Mouse (Mus musculus): ENCODE measurements around the gene Ablim2. TPM values are rescaled to one million over a fixed set of nuclear protein-coding genes. Genes with fewer than 3 reads are reported as not detected.

Ablim2 gene
- polyA plus RNA-seq, 1 experiment from 2014 or later: 3.2 TPM

DNA sequence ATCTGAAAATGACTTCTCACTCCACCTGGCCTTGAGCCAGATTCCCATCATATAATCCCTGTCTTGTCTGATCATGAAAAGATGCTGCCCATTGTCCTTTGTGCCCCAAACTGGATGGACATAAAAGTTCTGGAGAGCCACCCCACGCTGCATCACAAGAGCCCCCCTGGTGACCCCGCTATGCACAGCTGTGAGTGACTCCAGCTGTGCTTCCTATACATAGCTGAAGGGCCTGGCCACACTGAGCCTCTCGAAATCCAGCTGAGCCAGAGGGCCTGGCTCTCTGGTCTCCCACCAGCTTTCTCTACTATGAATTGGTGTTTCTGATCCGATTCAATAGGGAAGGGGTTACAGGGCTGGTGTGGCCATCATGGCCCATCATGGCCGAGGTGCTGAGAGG is 38.5 kb downstream of the Ablim2 start:
- Histone ChIP-seq H3K27ac (ENCODE audit: low read length) (no peak overlapping the region; the same call in 1 of the 2 replicates), H3K9ac (replicated peaks; ENCODE audit: low read depth, low read length) (no peak overlapping the region), H3K4me1 (ENCODE audit: control insufficient read depth, insufficient read depth, low read length) (no peaks in the 10 kb centered on the region), H3K36me3 (ENCODE audit: control insufficient read depth, insufficient read depth, low read length) (no peaks in the 10 kb centered on the region), H3K4me3 (ENCODE audit: low read depth, low read length) (no peak overlapping the region), H3K27me3 (ENCODE audit: control insufficient read depth, insufficient read depth, low read length) (no peaks in the 10 kb centered on the region), H3K9me3 (ENCODE audit: control insufficient read depth, low read depth, low read length) (no peaks in the 10 kb centered on the region), H3K4me2 (replicated peaks; ENCODE audit: low read depth, low read length) (no peak overlapping the region)
- 56% methylated on average over 5 of the region's 5 CpGs for WGBS
- ATAC-seq (ENCODE audit: insufficient number of reproducible peaks, insufficient read depth, low FRiP score, low read depth): no peak

DNA sequence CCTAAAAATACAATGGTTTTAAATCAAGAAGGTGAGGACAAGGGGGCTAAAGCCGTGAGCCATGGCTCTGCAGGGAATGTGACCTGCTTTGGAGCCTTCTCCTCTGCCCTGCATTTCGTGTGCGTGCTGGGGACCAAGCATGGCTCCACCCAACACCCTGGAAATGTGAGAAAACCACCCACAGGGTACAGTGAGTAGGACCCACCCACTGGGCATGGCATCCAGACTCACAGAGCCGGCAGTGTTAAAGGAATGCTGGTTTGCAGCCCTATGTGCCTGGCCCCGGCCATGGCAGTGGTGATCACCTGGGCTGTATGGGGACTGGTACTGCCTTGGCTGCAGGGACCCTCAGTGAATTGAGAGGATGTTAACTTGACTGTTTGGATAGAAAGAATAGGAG is 41.4 kb downstream of the Ablim2 start:
- H3K4me3 ChIP-seq (ENCODE audit: low read depth, low read length): no peak overlapping the region
- no peak overlapping the region for H3K9ac ChIP-seq (replicated peaks; ENCODE audit: low read depth, low read length)
- no peak overlapping the region for H3K4me2 ChIP-seq (replicated peaks; ENCODE audit: low read depth, low read length)
- no peak overlapping the region for H3K27ac ChIP-seq (ENCODE audit: low read length)
- no peaks in the 10 kb centered on the region for H3K4me1 ChIP-seq (ENCODE audit: control insufficient read depth, insufficient read depth, low read length)
- ATAC-seq (ENCODE audit: insufficient number of reproducible peaks, insufficient read depth, low FRiP score, low read depth): no peak
- H3K9me3 ChIP-seq (ENCODE audit: control insufficient read depth, low read depth, low read length): no peaks in the 10 kb centered on the region
- 29% methylated on average over 5 of the region's 5 CpGs for WGBS
- H3K36me3 ChIP-seq (ENCODE audit: control insufficient read depth, insufficient read depth, low read length): no peaks in the 10 kb centered on the region
- H3K27me3 ChIP-seq (ENCODE audit: control insufficient read depth, insufficient read depth, low read length): no peaks in the 10 kb centered on the region

DNA sequence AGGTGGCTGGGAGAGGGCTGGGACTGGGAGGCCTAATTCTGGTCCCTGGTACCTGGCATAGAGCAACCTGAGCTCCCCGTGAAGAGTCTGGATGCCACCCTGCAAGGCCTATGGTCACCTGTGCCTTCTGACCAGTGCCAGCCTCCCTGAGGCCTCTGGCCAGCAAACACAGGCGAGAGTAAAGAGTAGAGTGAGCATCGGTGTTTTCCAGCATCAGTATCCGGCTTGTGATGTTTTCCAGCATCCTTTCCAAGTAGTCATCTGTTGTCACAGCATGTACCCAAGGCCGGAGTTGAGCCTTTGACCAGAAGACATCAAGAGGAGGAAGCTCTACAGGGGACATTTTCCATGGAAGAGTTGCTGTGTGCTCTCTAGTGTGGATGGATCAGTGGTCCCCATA is 45.7 kb downstream of the Ablim2 start:
- no peak overlapping the region for H3K4me3 ChIP-seq (ENCODE audit: low read depth, low read length)
- WGBS: 88% methylated on average over 5 of the region's 5 CpGs

DNA sequence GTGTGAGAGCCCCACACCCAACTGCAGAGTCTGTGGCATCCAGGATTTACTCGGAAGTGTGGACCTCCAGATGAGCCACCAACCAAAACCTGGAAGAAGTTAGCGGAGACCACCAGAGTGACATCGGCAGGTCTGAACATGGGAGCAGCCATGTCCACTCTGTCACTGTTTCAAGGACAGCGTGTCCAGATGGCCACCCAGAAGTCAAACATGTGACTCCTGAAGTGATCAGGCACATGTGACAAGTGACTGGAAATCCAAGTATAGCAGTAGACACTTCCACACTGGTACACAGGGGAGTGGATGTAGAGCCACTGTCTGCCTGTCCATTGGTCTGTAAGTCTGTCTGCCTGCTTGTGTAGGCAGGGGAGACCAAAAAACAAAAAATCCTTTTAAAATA is 47.0 kb downstream of the Ablim2 start:
- Histone ChIP-seq H3K36me3 (ENCODE audit: control insufficient read depth, insufficient read depth, low read length) (no peaks in the 10 kb centered on the region), H3K9ac (replicated peaks; ENCODE audit: low read depth, low read length) (no peak overlapping the region), H3K9me3 (ENCODE audit: control insufficient read depth, low read depth, low read length) (no peaks in the 10 kb centered on the region), H3K27ac (ENCODE audit: low read length) (no peak overlapping the region), H3K4me2 (replicated peaks; ENCODE audit: low read depth, low read length) (no peak overlapping the region), H3K27me3 (ENCODE audit: control insufficient read depth, insufficient read depth, low read length) (no peaks in the 10 kb centered on the region), H3K4me1 (ENCODE audit: control insufficient read depth, insufficient read depth, low read length) (no peaks in the 10 kb centered on the region), H3K4me3 (ENCODE audit: low read depth, low read length) (no peak overlapping the region)
- no peak for ATAC-seq (ENCODE audit: insufficient number of reproducible peaks, insufficient read depth, low FRiP score, low read depth)
- 82% methylated on average over 4 of the region's 4 CpGs for WGBS

More for the DNA sequence above, 45.7 kb downstream of the Ablim2 start:
- no peak overlapping the region for H3K4me2 ChIP-seq (replicated peaks; ENCODE audit: low read depth, low read length)
- no peaks in the 10 kb centered on the region for H3K27me3 ChIP-seq (ENCODE audit: control insufficient read depth, insufficient read depth, low read length)
- no peak overlapping the region for H3K9ac ChIP-seq (replicated peaks; ENCODE audit: low read depth, low read length)
- no peaks in the 10 kb centered on the region for H3K9me3 ChIP-seq (ENCODE audit: control insufficient read depth, low read depth, low read length)
- ATAC-seq (ENCODE audit: insufficient number of reproducible peaks, insufficient read depth, low FRiP score, low read depth): no peak
- no peaks in the 10 kb centered on the region for H3K4me1 ChIP-seq (ENCODE audit: control insufficient read depth, insufficient read depth, low read length)
- H3K27ac ChIP-seq (ENCODE audit: low read length): no peak overlapping the region
- H3K36me3 ChIP-seq (ENCODE audit: control insufficient read depth, insufficient read depth, low read length): no peaks in the 10 kb centered on the region

DNA sequence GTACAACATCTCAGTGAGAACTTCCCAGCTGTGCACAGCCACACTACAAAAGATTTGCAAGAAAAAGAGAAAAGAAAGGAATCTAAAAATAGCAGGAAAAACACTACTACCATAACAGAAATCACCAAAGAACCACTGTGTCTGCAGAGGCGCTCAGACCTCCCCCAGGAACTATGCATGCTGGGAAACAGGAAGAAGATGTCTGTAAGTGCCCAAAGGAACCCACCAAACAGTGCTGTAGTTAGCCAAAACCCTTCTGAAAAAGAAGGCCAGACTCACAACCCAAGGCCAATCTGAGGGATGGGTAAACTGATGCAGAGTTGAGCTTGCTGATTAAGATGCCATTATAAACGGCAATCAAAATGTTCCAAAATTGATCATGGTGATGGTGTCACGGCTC is 47.5 kb downstream of the Ablim2 start:
- no peaks in the 10 kb centered on the region for H3K9me3 ChIP-seq (ENCODE audit: control insufficient read depth, low read depth, low read length)
- no peak for ATAC-seq (ENCODE audit: insufficient number of reproducible peaks, insufficient read depth, low FRiP score, low read depth)
- no peak overlapping the region for H3K4me3 ChIP-seq (ENCODE audit: low read depth, low read length)
- no peaks in the 10 kb centered on the region for H3K36me3 ChIP-seq (ENCODE audit: control insufficient read depth, insufficient read depth, low read length)
- no peak overlapping the region for H3K9ac ChIP-seq (replicated peaks; ENCODE audit: low read depth, low read length)
- no peaks in the 10 kb centered on the region for H3K4me1 ChIP-seq (ENCODE audit: control insufficient read depth, insufficient read depth, low read length)
- no peak overlapping the region for H3K4me2 ChIP-seq (replicated peaks; ENCODE audit: low read depth, low read length)
- H3K27ac ChIP-seq (ENCODE audit: low read length): no peak overlapping the region
- 86% methylated on average over 3 of the region's 3 CpGs for WGBS
- no peaks in the 10 kb centered on the region for H3K27me3 ChIP-seq (ENCODE audit: control insufficient read depth, insufficient read depth, low read length)

DNA sequence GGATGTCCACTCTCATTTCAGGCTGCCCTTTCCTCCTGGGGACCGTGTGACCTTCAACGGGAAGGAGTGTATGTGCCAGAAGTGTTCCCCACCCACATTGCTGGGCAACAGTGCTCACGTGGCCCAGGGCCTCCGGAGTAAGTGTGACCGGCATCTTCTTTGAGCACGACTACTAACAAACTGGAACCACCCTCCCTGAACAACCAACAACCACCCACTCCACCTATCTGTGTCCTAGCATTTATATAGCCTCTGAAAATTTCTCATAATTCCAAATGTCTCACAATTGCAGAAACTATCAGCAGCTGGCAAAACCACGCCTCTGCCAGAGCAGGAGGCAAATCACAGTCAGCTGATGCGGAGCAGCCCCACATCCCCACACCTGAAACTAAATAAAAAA is 49.3 kb downstream of the Ablim2 start:
- Histone ChIP-seq H3K9ac (replicated peaks; ENCODE audit: low read depth, low read length) (no peak overlapping the region), H3K9me3 (ENCODE audit: control insufficient read depth, low read depth, low read length) (no peaks in the 10 kb centered on the region), H3K4me1 (ENCODE audit: control insufficient read depth, insufficient read depth, low read length) (no peaks in the 10 kb centered on the region), H3K27me3 (ENCODE audit: control insufficient read depth, insufficient read depth, low read length) (no peaks in the 10 kb centered on the region), H3K4me2 (replicated peaks; ENCODE audit: low read depth, low read length) (no peak overlapping the region), H3K4me3 (ENCODE audit: low read depth, low read length) (no peak overlapping the region), H3K27ac (ENCODE audit: low read length) (no peak overlapping the region), H3K36me3 (ENCODE audit: control insufficient read depth, insufficient read depth, low read length) (no peaks in the 10 kb centered on the region)
- ATAC-seq (ENCODE audit: insufficient number of reproducible peaks, insufficient read depth, low FRiP score, low read depth): no peak
- 83% methylated on average over 8 of the region's 8 CpGs for WGBS

DNA sequence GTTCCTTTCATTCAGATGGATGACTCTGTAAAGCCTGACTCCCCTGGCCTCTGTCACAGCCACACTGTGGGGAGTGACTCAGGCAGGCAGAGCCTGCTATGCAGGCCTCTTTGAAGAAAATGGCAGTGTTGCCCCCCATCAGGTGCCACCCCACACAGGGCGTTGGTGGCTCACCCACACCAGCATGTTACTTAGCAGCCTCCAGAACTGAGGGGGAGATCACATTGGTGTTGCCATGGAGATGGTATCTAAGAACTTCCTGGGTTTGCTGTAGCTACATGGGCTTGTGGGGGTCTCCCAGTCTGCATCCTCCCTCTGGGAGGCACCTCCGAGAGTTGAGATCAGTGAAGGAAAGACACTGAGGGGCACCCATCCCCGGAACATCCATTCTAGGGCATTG is 52.8 kb downstream of the Ablim2 start:
- no peaks in the 10 kb centered on the region for H3K9me3 ChIP-seq (ENCODE audit: control insufficient read depth, low read depth, low read length)
- no peaks in the 10 kb centered on the region for H3K36me3 ChIP-seq (ENCODE audit: control insufficient read depth, insufficient read depth, low read length)
- ATAC-seq (ENCODE audit: insufficient number of reproducible peaks, insufficient read depth, low FRiP score, low read depth): no peak
- no peak overlapping the region for H3K27ac ChIP-seq (ENCODE audit: low read length)
- no peaks in the 10 kb centered on the region for H3K27me3 ChIP-seq (ENCODE audit: control insufficient read depth, insufficient read depth, low read length)
- 61% methylated on average over 3 of the region's 3 CpGs for WGBS
- no peaks in the 10 kb centered on the region for H3K4me1 ChIP-seq (ENCODE audit: control insufficient read depth, insufficient read depth, low read length)
- H3K9ac ChIP-seq (replicated peaks; ENCODE audit: low read depth, low read length): no peak overlapping the region
- H3K4me2 ChIP-seq (replicated peaks; ENCODE audit: low read depth, low read length): no peak overlapping the region
- no peak overlapping the region for H3K4me3 ChIP-seq (ENCODE audit: low read depth, low read length)

DNA sequence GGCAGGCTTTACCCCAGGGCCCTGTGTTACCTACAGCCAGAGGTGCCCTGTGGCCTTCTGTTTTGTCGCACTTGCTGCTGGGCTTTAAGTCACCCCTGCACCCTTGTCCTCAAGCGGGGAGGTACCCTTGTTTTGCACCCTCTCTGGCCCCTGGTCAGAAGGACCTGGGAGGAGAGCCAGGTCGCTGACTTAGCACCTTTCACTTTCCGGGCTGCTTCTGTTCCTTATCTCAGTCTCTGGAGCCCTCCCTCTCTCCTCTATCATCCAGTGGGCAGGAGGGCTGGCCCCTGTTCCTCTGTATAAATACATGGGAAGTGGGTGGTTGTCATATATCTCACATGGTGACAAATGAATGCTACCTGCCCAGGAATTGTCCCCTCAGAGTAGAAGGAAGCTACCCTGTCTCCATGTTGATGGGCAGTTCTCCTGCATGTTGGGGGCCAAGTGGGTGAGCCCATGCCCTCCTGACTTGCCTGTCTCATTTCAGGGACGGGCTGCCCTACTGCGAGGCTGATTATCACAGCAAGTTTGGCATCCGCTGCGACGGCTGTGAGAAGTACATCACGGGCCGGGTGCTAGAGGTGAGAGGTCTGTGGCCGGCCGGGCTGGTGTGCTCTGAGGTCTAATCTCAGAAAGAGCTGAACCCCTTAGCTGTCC is 54.1 kb downstream of the Ablim2 start:
- WGBS: 77% methylated on average over 13 of the region's 13 CpGs
- Histone ChIP-seq H3K27me3 (ENCODE audit: control insufficient read depth, insufficient read depth, low read length) (no peaks in the 10 kb centered on the region), H3K27ac (ENCODE audit: low read length) (no peak overlapping the region), H3K4me1 (ENCODE audit: control insufficient read depth, insufficient read depth, low read length) (no peaks in the 10 kb centered on the region), H3K9ac (replicated peaks; ENCODE audit: low read depth, low read length) (no peak overlapping the region), H3K4me2 (replicated peaks; ENCODE audit: low read depth, low read length) (no peak overlapping the region), H3K36me3 (ENCODE audit: control insufficient read depth, insufficient read depth, low read length) (no peaks in the 10 kb centered on the region), H3K4me3 (ENCODE audit: low read depth, low read length) (no peak overlapping the region), H3K9me3 (ENCODE audit: control insufficient read depth, low read depth, low read length) (no peaks in the 10 kb centered on the region)
- no peak for ATAC-seq (ENCODE audit: insufficient number of reproducible peaks, insufficient read depth, low FRiP score, low read depth)

DNA sequence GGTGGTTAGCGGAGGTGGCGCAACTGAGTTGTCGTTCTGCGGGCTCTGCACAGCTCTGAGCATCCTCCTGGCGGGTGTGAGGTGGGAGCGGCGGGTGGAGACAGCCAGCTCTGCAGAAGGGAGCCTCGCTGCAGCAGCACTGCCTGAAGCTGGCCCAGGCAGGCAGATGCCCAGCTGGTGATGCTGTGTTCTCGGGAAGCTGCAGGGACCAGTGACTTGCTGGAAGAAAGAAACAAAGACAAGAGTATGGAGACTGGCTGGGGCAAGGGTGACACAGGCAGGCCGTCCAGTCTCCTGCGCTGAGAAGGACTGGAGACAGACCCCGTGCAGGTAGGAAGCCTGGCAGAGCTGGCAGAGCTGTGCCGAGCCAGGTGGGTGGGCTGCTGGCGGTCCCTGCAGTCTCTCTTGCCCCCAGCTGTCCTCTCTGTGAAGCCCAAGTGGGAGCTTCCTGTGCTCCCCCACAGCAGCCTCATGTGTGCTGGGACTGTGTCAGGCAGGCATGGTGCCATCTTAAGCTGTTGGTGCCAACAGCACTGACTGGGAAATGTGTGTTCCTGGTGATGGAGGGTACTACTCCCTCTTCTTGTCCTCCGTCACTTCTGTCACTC is 56.8 kb downstream of the Ablim2 start:
- Histone ChIP-seq H3K36me3 (ENCODE audit: control insufficient read depth, insufficient read depth, low read length) (no peaks in the 10 kb centered on the region), H3K27ac (ENCODE audit: low read length) (no peak overlapping the region), H3K4me1 (ENCODE audit: control insufficient read depth, insufficient read depth, low read length) (no peaks in the 10 kb centered on the region), H3K27me3 (ENCODE audit: control insufficient read depth, insufficient read depth, low read length) (no peaks in the 10 kb centered on the region), H3K4me3 (ENCODE audit: low read depth, low read length) (no peak overlapping the region), H3K9me3 (ENCODE audit: control insufficient read depth, low read depth, low read length) (no peaks in the 10 kb centered on the region), H3K9ac (replicated peaks; ENCODE audit: low read depth, low read length) (no peak overlapping the region), H3K4me2 (replicated peaks; ENCODE audit: low read depth, low read length) (no peak overlapping the region)
- ATAC-seq (ENCODE audit: insufficient number of reproducible peaks, insufficient read depth, low FRiP score, low read depth): no peak
- WGBS: 55% methylated on average over 15 of the region's 15 CpGs
